Mouse (Mus musculus) bone marrow, adult 2 months (tissue): ENCODE measurements at regions not wholly inside any gene's neighbourhood (a gene's known extent, or its start where the extent isn't known, plus 50 kb on each side); places are given as distances from the start of the nearest gene placed in this dataset.
"Not testable (repeated sequence)": the region's sequence is repeated elsewhere in the genome, so short reads cannot be mapped to it uniquely, and the experiment has no call there.

ENCODE experiments used
- CTCF ChIP-seq: fragments of 200-500 bp; IDR thresholded peaks from 2 replicates; pipeline ENCODE4 v1.5.1; 2011; ENCODE audit warnings: low read length, control low read depth; ENCODE audit not compliant: control insufficient read depth, insufficient read depth
- POLR2A ChIP-seq: fragments of 200-500 bp; IDR thresholded peaks from 2 replicates; pipeline ENCODE4 v1.6.1; 2011; ENCODE audit warnings: low read depth, mild to moderate bottlenecking, control low read depth, low read length, borderline replicate concordance; ENCODE audit not compliant: control insufficient read depth

DNA sequence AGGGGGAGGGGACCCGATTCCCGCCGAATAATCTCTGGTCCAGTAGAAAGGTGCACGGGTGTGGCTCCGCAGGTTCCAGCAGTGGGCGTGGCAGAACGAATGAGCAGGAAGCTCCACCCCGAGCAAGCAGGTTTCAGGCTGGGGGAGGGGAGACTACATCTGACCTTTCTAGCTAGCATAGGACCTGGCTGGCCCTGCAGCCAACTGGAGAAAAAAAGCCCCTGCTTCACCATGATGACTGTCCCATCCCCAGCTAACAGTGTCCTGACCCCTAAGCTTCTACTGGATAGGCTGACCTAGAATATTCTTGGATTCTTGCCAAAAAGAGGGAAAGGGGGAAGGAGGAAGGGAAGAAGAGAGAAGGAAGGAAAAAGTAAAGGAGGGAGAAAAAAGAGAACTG, 252.1 kb downstream of the 3100002H09Rik start:
- not testable (repeated sequence) for TF ChIP-seq POLR2A, CTCF
